Mouse (Mus musculus) thymus, adult 2 months (tissue): ENCODE results near the gene Usp42.

Experiments
- CTCF ChIP-seq: fragments of 200-500 bp; IDR thresholded peaks from 2 replicates; pipeline ENCODE4 v1.5.1; 2012; ENCODE audit warnings: mild to moderate bottlenecking, control low read depth, low read length, moderate library complexity, borderline replicate concordance; ENCODE audit not compliant: control insufficient read depth, poor library complexity, insufficient read depth; ENCODE audit errors: extremely low read depth
- POLR2A ChIP-seq: fragments of 200-500 bp; IDR thresholded peaks from 2 replicates; pipeline ENCODE4 v1.6.1; 2012; ENCODE audit warnings: mild to moderate bottlenecking, low read length, control low read depth, moderate library complexity; ENCODE audit not compliant: control insufficient read depth, poor library complexity, insufficient read depth; ENCODE audit errors: extremely low read depth

- TF ChIP-seq CTCF (no peak), POLR2A (no peak)
Observed at GRCm38 (mm10) chr5:143706822-143707200, 25.3 kb downstream of the Usp42 start.
